22 mouse cellular contexts compared by ENCODE assay signal in genomic region chr1:132572851-132573250, GRCm38 (mm10).
"Had no signal": no experiment of that assay in that cellular context is flagged by ENCODE, and none has a peak within 500 bp of the region (broad histone marks: within the 10 kb centered on the region; RNA-seq: fewer than 3 reads in every experiment).

No protein-coding gene starts in this region.

- H3K4me3 ChIP-seq: layer of hippocampus, adult 2 months; limb, embryonic 10.5 days; limb, embryonic 13.5 days; liver, embryonic 12.5 days; liver, embryonic 15.5 days; lung, embryonic 15.5 days; megakaryocyte, embryonic 14.5 days; neural tube, embryonic 12.5 days; neural tube, embryonic 15.5 days; stomach, embryonic 15.5 days had no signal

- DNase-seq: kidney, postnatal 25 days; layer of hippocampus, adult 9-11 months; liver; lung, adult 18-20 months; lung, postnatal 10 days; lung, postnatal 36 days; midbrain, embryonic 14.5 days; right cerebral cortex, adult 18-20 months; right cerebral cortex, postnatal 14 days; right cerebral cortex, postnatal 4 days; thymus, postnatal 25 days had no signal

- H3K4me2 ChIP-seq: limb, embryonic 13.5 days; liver, embryonic 12.5 days; liver, embryonic 15.5 days; lung, embryonic 15.5 days; midbrain, embryonic 11.5 days; neural tube, embryonic 12.5 days; neural tube, embryonic 15.5 days; stomach, embryonic 15.5 days had no signal

- ATAC-seq: liver, embryonic 12.5 days had no signal

- H3K4me1 ChIP-seq: limb, embryonic 10.5 days; limb, embryonic 13.5 days; liver, embryonic 12.5 days; liver, embryonic 15.5 days; lung, embryonic 15.5 days; megakaryocyte, embryonic 14.5 days; stomach, embryonic 15.5 days had no signal

- H3K9me3 ChIP-seq: limb, embryonic 10.5 days; limb, embryonic 13.5 days; liver, embryonic 12.5 days; liver, embryonic 15.5 days; lung, embryonic 15.5 days; megakaryocyte, embryonic 14.5 days; neural tube, embryonic 12.5 days; neural tube, embryonic 15.5 days; stomach, embryonic 15.5 days had no signal

- H3K36me3 ChIP-seq: limb, embryonic 10.5 days; limb, embryonic 13.5 days; liver, embryonic 12.5 days; liver, embryonic 15.5 days; lung, embryonic 15.5 days; stomach, embryonic 15.5 days had no signal

- H3K9ac ChIP-seq: limb, embryonic 13.5 days; liver, embryonic 12.5 days; liver, embryonic 15.5 days; lung, embryonic 15.5 days; neural tube, embryonic 12.5 days; neural tube, embryonic 15.5 days; stomach, embryonic 15.5 days had no signal

- H3K27ac ChIP-seq: layer of hippocampus, adult 2 months; limb, embryonic 10.5 days; limb, embryonic 13.5 days; liver, embryonic 12.5 days; liver, embryonic 15.5 days; lung, embryonic 15.5 days; neural tube, embryonic 12.5 days; neural tube, embryonic 15.5 days; stomach, embryonic 15.5 days had no signal

- H3K27me3 ChIP-seq: liver, embryonic 12.5 days; liver, embryonic 15.5 days; lung, embryonic 15.5 days; neural tube, embryonic 12.5 days; neural tube, embryonic 15.5 days; stomach, embryonic 15.5 days had no signal
